Mouse (Mus musculus) G1E (cell line): ENCODE measurements around the gene Hnrnpr. TPM values are rescaled to one million over a fixed set of nuclear protein-coding genes. Genes with fewer than 3 reads are reported as not detected.
A peak's percentile ranks its signal among the peaks of the same experiment; 100 is the strongest.

ENCODE experiments used
- ATAC-seq: 2 replicates; pipeline ENCODE4 v1.8.0; 2016; ENCODE audit warnings: mild to moderate bottlenecking; ENCODE audit not compliant: insufficient number of reproducible peaks, poor library complexity, low FRiP score, severe bottlenecking; ENCODE audit errors: extremely low read depth
- DNase-seq: peaks from one replicate; pipeline ENCODE4 v3.0.0; 2012; ENCODE audit warnings: low spot score
- H3K27me3 ChIP-seq: 2 replicates; pipeline ENCODE4 v1.6.1; 2012; ENCODE audit warnings: mild to moderate bottlenecking, low read length, inconsistent platforms; ENCODE audit not compliant: insufficient read depth
- H3K36me3 ChIP-seq: replicated peaks from 2 replicates; pipeline ENCODE3; 2012; ENCODE audit warnings: mild to moderate bottlenecking, inconsistent platforms
- H3K4me1 ChIP-seq: 2 replicates; pipeline ENCODE4 v1.6.1; 2012; ENCODE audit warnings: low read depth, low read length, inconsistent platforms, mixed read lengths; ENCODE audit not compliant: insufficient read depth
- H3K4me3 ChIP-seq: 2 replicates; pipeline ENCODE4 v1.5.1; 2012; ENCODE audit warnings: low read depth, mild to moderate bottlenecking, inconsistent platforms, low read length, moderate library complexity, mixed read lengths
- H3K9me3 ChIP-seq: replicated peaks from 2 replicates; pipeline ENCODE4 v1.6.1; 2012; ENCODE audit warnings: inconsistent platforms
- CTCF ChIP-seq: IDR thresholded peaks from 2 replicates; pipeline ENCODE4 v1.5.1; 2012; ENCODE audit warnings: low read depth, low read length, inconsistent platforms, mixed read lengths
- GATA1 ChIP-seq: IDR thresholded peaks from 2 replicates; pipeline ENCODE4 v1.6.1; 2012; ENCODE audit warnings: borderline replicate concordance, low read length, inconsistent platforms, mixed read lengths
- GATA2 ChIP-seq: IDR thresholded peaks from 2 replicates; pipeline ENCODE4 v1.6.1; 2012; ENCODE audit warnings: low read depth, low read length, inconsistent platforms, borderline replicate concordance
- POLR2AphosphoS5 ChIP-seq: IDR thresholded peaks from 2 replicates; pipeline ENCODE4 v1.6.1; 2012; ENCODE audit warnings: low read depth, low read length, inconsistent platforms; ENCODE audit not compliant: insufficient replicate concordance
- TAL1 ChIP-seq: conservative IDR thresholded peaks from 2 replicates; pipeline ENCODE4 v1.6.1; 2012; ENCODE audit warnings: low read depth, low read length, inconsistent platforms, mixed read lengths
- polyA plus RNA-seq: library from polyadenylated mRNA; stranded (reverse); fragments of >175 nt; gene quantifications from 2 replicates; pipeline ENCODE4 v1.2.3, GENCODE M21; 2012
- total RNA-seq, 2 experiments: library from RNA; stranded (forward) in 1 of 2; stranded (reverse) in 1 of 2; fragments of 200-1000 nt in 1 of 2; fragments of >200 nt in 1 of 2; fragmentation: Nextera tagmentation in 1 of 2; gene quantifications; 2 replicates each; pipeline ENCODE4 v1.2.3; 2014 to 2017

Gene Hnrnpr
- total and polyA plus RNA-seq, 3 experiments: 66.7 to 187 (median 100) TPM

DNA sequence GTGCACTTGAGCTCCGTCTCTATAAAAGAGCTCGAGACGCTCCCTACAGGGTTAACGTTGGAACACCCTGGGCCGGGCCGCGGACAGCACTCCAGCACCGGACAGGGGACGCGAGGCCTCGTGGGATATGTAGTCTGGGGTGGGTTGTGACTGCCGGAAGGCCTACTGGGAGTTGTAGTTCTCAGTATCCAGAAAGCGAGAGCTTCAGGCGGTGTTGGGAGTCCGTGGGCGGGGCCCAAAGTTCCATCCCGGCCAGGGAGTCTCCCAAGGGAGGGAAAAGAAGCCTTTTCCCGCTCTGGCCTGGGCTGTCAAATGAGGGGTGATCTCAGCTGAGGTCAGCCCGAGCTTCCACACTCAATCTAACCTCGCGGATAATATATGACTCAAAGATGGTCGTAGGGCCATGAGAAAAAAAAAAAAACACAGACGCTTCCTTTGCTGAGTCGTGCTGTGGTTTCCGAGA is 25.4 kb upstream of the Hnrnpr start:
- no peak for TF ChIP-seq GATA1
- TF ChIP-seq CTCF: no peak
- TF ChIP-seq TAL1: no peak
- TF ChIP-seq GATA2: no peak
- no peak for TF ChIP-seq POLR2AphosphoS5
- peaks cover 12% of the 10 kb centered on the region for H3K9me3 ChIP-seq
- H3K36me3 ChIP-seq: peaks cover 32% of the 10 kb centered on the region
- peaks cover 15% of the 10 kb centered on the region for H3K27me3 ChIP-seq
- H3K4me3 ChIP-seq: peak overlapping the region; percentile 77
- peaks cover 27% of the 10 kb centered on the region for H3K4me1 ChIP-seq
- ATAC-seq (peak; percentile 71), DNase-seq (peak; percentile 83)

DNA sequence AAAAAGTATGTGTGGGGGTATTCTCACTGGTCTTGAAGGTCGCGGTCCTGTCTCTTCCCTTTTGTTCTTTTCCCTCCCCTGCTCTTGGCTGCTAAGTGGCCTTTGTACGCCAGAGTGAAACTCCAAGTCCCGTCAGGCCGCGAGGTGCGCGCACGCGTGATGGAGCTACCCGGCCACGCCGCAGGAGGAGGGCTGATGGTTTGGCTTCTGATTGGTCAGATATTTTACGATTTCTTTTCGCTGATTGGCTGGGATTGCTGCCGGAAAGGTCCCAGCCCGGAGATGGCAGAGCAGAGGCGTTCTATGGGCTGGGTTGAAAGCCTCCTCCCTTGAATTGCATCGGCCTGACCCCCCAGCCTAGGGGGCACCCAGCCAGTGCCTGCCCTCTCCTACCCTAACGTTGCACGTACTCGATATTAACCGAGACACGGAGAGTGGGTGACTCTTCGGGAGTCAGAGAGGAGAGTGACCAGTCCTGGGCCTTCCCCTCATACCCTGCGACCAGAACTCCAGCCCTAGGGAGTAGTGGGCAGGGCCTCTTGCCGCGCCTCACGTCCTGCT is 24.9 kb upstream of the Hnrnpr start:
- H3K36me3 ChIP-seq: peaks cover 37% of the 10 kb centered on the region
- peaks cover 27% of the 10 kb centered on the region for H3K4me1 ChIP-seq
- H3K4me3 ChIP-seq: peak overlapping the region; percentile 77
- DNase-seq (peak; percentile 100), ATAC-seq (peak; percentile 97)
- TF ChIP-seq TAL1 (no peak), GATA1 (no peak), POLR2AphosphoS5 (no peak)
- H3K27me3 ChIP-seq: peaks cover 12% of the 10 kb centered on the region
- H3K9me3 ChIP-seq: peaks cover 17% of the 10 kb centered on the region

DNA sequence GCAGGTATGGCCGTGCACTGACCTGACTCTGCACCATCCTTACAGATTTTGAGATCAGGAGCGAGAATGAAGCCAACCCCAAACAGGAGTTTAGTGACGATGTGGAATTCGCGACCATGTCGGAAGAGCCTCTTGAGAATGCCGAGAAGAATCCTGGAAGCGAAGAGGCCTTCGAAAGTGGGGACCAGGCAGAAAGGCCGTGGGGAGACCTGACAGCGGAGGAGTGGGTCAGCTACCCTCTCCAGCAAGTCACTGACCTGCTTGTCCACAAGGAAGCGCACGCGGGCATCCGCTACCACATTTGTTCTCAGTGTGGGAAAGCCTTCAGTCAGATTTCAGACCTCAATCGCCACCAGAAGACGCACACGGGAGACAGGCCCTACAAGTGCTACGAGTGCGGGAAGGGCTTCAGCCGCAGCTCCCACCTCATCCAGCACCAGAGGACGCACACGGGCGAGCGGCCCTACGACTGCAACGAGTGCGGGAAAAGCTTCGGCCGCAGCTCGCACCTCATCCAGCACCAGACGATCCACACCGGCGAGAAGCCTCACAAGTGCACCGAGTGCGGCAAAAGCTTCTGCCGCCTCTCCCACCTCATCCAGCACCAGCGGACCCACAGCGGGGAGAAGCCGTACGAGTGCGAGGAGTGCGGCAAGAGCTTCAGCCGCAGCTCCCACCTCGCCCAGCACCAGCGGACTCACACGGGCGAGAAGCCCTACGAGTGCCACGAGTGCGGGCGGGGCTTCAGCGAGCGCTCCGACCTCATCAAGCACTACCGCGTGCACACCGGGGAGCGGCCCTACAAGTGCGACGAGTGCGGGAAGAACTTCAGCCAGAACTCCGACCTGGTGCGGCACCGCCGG is 20.6 kb upstream of the Hnrnpr start:
- Histone ChIP-seq H3K27me3 (no peaks in the 10 kb centered on the region; the same call in 1 of the 2 replicates), H3K4me1 (peaks cover 13% of the 10 kb centered on the region), H3K4me3 (peak overlapping the region; percentile 11; the same call in 1 of the 2 replicates), H3K36me3 (peaks cover 73% of the 10 kb centered on the region), H3K9me3 (peaks cover 17% of the 10 kb centered on the region)
- no peak for ATAC-seq
- TF ChIP-seq CTCF (no peak), GATA2 (no peak), POLR2AphosphoS5 (no peak), GATA1 (no peak), TAL1 (no peak)
- no peak for DNase-seq

DNA sequence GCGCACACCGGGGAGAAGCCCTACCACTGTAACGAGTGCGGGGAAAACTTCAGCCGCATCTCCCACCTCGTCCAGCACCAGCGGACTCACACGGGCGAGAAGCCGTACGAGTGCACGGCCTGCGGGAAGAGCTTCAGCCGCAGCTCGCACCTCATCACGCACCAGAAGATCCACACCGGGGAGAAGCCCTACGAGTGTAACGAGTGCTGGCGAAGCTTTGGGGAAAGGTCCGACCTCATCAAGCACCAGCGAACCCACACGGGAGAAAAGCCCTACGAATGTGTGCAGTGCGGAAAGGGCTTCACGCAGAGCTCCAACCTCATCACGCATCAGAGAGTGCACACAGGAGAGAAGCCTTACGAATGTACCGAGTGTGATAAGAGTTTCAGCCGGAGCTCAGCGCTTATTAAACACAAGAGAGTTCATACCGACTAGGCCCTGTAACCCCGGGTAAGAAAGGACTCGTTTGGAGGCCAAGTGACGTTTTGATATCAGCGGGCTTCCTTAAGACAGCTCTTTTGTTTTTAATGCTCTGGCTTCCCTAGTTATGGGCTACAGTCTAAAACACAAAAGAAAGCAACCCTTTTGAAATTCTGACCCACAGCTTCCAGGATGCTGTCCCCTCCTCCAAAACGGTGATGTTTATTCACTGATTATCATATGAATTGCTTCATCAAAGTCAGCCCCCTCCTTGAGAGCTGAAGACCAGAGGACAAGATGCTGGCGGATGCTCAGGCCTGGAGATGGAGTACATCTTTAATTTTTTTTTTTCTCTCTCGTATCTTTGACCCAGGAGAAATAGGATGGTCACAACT is 19.8 kb upstream of the Hnrnpr start:
- Histone ChIP-seq H3K9me3 (peaks cover 17% of the 10 kb centered on the region), H3K36me3 (peaks cover 73% of the 10 kb centered on the region), H3K4me1 (peaks cover 12% of the 10 kb centered on the region), H3K27me3 (no peaks in the 10 kb centered on the region; the same call in 1 of the 2 replicates), H3K4me3 (peak overlapping the region; percentile 11; the same call in 1 of the 2 replicates)
- ATAC-seq (no peak), DNase-seq (no peak)
- TF ChIP-seq TAL1 (no peak), POLR2AphosphoS5 (no peak), CTCF (no peak), GATA1 (no peak), GATA2 (no peak)

DNA sequence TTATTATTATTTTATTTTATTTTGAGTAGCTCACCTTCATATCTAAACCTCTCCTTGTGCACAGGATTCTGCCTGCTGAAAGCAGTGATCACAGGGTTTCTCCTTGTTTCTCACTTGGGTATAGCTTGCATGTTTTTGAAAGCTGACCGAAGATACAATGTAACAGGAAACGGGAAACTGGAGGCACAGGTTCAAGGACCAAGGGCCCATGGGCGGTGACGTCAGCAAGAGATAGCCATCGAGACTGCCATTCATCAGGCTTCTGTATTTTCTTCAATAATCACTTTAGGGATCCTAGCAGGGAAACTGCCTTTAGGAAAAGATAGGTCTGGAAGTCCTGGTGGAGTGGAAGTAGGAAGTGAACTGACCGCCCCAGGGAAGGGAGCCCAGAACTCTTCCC is 19.1 kb upstream of the Hnrnpr start:
- H3K36me3 ChIP-seq: peaks cover 73% of the 10 kb centered on the region
- TF ChIP-seq CTCF (no peak), TAL1 (no peak), GATA2 (no peak), GATA1 (no peak), POLR2AphosphoS5 (no peak)
- ATAC-seq (no peak), DNase-seq (no peak)
- H3K4me1 ChIP-seq: peaks cover 5% of the 10 kb centered on the region
- no peaks in the 10 kb centered on the region; the same call in 1 of the 2 replicates for H3K27me3 ChIP-seq
- H3K4me3 ChIP-seq: no peak overlapping the region
- H3K9me3 ChIP-seq: peaks cover 17% of the 10 kb centered on the region
